Mouse (Mus musculus) midbrain, embryonic 10.5 days (tissue): Measurements from ENCODE around the gene Ankrd9. TPM values are rescaled to one million over a fixed set of nuclear protein-coding genes. Genes with fewer than 3 reads are reported as not detected.

Source experiments
- DNase-seq: peaks from one replicate; pipeline ENCODE4 v3.0.0-alpha.2; 2017; ENCODE audit warnings: low spot score
- H3K27ac ChIP-seq: fragments of 300-500 bp; sonication (generic); replicated peaks from 2 replicates; pipeline ENCODE4 v1.5.1; 2016; ENCODE audit warnings: mild to moderate bottlenecking
- H3K27me3 ChIP-seq: fragments of 300-500 bp; sonication (generic); 2 replicates; pipeline ENCODE4 v1.6.1; 2016; ENCODE audit warnings: low read depth, mild to moderate bottlenecking; ENCODE audit not compliant: poor library complexity, severe bottlenecking
- H3K36me3 ChIP-seq: fragments of 300-500 bp; sonication (generic); 2 replicates; pipeline ENCODE4 v1.6.1; 2016; ENCODE audit warnings: mild to moderate bottlenecking, moderate library complexity
- H3K4me1 ChIP-seq: fragments of 300-500 bp; sonication (generic); 2 replicates; pipeline ENCODE4 v1.6.1; 2016
- H3K4me3 ChIP-seq: fragments of 300-500 bp; sonication (generic); 2 replicates; pipeline ENCODE4 v1.5.1; 2016; ENCODE audit warnings: mild to moderate bottlenecking, moderate library complexity
- H3K9me3 ChIP-seq: fragments of 300-500 bp; sonication (generic); replicated peaks from 2 replicates; pipeline ENCODE4 v1.6.1; 2016; ENCODE audit warnings: mild to moderate bottlenecking
- WGBS: fragments of 180-500 bp; shearing (Covaris S2); methylation state at CpG from one replicate; pipeline ENCODE4 v1.1.7; 2016; 5-methylcytosine and 5-hydroxymethylcytosine counted together
- polyA plus RNA-seq: library from polyadenylated mRNA; unstranded; fragments of >200 nt; fragmentation: Nextera tagmentation; extraction: Ambion mirVana; gene quantifications from 2 replicates; pipeline ENCODE4 v1.2.1, GENCODE M21; 2016

Gene Ankrd9
- polyA plus RNA-seq, 1 experiment from 2014 or later: 19.4 TPM

GRCm38 (mm10) chr12:111004142-111004541, 25.3 kb upstream of the Ankrd9 start:
- Histone ChIP-seq H3K4me3 (no peak overlapping the region), H3K4me1 (peaks cover 26% of the 10 kb centered on the region), H3K9me3 (no peaks in the 10 kb centered on the region), H3K27ac (no peak overlapping the region), H3K27me3 (no peaks in the 10 kb centered on the region), H3K36me3 (no peaks in the 10 kb centered on the region)
- WGBS: 83% methylated on average over 9 of the region's 9 CpGs
- no peak for DNase-seq

GRCm38 (mm10) chr12:111000956-111001355, 22.1 kb upstream of the Ankrd9 start:
- H3K9me3 ChIP-seq: peaks cover 6% of the 10 kb centered on the region
- no peaks in the 10 kb centered on the region for H3K4me1 ChIP-seq
- H3K36me3 ChIP-seq: no peaks in the 10 kb centered on the region
- no peak overlapping the region for H3K4me3 ChIP-seq
- no peaks in the 10 kb centered on the region for H3K27me3 ChIP-seq
- 95% methylated on average over 7 of the region's 7 CpGs for WGBS
- DNase-seq: no peak
- H3K27ac ChIP-seq: no peak overlapping the region

- Histone ChIP-seq H3K36me3 (no peaks in the 10 kb centered on the region), H3K4me3 (no peak overlapping the region), H3K27me3 (no peaks in the 10 kb centered on the region), H3K9me3 (peaks cover 6% of the 10 kb centered on the region), H3K27ac (no peak overlapping the region), H3K4me1 (0 out of 2 replicates have a peak, but pooled peaks cover under 1% of the 10 kb centered on the region)
- DNase-seq: no peak
- WGBS: 72% methylated on average over 2 of the region's 2 CpGs
Observed at GRCm38 (mm10) chr12:110999820-111000219, 21.0 kb upstream of the Ankrd9 start.

GRCm38 (mm10) chr12:110998092-110998491, 19.3 kb upstream of the Ankrd9 start:
- DNase-seq: no peak
- Histone ChIP-seq H3K36me3 (no peaks in the 10 kb centered on the region), H3K27me3 (no peaks in the 10 kb centered on the region), H3K27ac (no peak overlapping the region), H3K4me1 (peaks cover 7% of the 10 kb centered on the region; the same call in 1 of the 2 replicates), H3K4me3 (no peak overlapping the region), H3K9me3 (peaks cover 6% of the 10 kb centered on the region)
- 97% methylated on average over 11 of the region's 11 CpGs for WGBS

GRCm38 (mm10) chr12:110994666-110995065, 15.8 kb upstream of the Ankrd9 start:
- no peak overlapping the region for H3K27ac ChIP-seq
- no peaks in the 10 kb centered on the region for H3K27me3 ChIP-seq
- H3K36me3 ChIP-seq: no peaks in the 10 kb centered on the region
- peaks cover 6% of the 10 kb centered on the region for H3K9me3 ChIP-seq
- DNase-seq: no peak
- no peak overlapping the region for H3K4me3 ChIP-seq
- WGBS: 45% methylated on average over 12 of the region's 12 CpGs
- H3K4me1 ChIP-seq: peaks cover 28% of the 10 kb centered on the region

- H3K27me3 ChIP-seq: no peaks in the 10 kb centered on the region
- H3K36me3 ChIP-seq: no peaks in the 10 kb centered on the region
- no peak overlapping the region for H3K27ac ChIP-seq
- H3K9me3 ChIP-seq: peaks cover 6% of the 10 kb centered on the region
- no peak for DNase-seq
- H3K4me1 ChIP-seq: peaks cover 28% of the 10 kb centered on the region
- 94% methylated on average over 3 of the region's 3 CpGs for WGBS
- no peak overlapping the region for H3K4me3 ChIP-seq
Observed at GRCm38 (mm10) chr12:110993226-110993625, 14.4 kb upstream of the Ankrd9 start.

GRCm38 (mm10) chr12:110992771-110993170, 13.9 kb upstream of the Ankrd9 start:
- Histone ChIP-seq H3K27me3 (no peaks in the 10 kb centered on the region), H3K4me1 (peaks cover 28% of the 10 kb centered on the region), H3K9me3 (peaks cover 2% of the 10 kb centered on the region; the same call in 1 of the 2 replicates), H3K4me3 (peak overlapping the region; percentile 56), H3K27ac (peak overlapping the region; percentile 85), H3K36me3 (no peaks in the 10 kb centered on the region)
- 82% methylated on average over 12 of the region's 12 CpGs for WGBS
- no peak for DNase-seq

GRCm38 (mm10) chr12:110992128-110992553, 13.3 kb upstream of the Ankrd9 start:
- H3K36me3 ChIP-seq: no peaks in the 10 kb centered on the region
- DNase-seq: peak; percentile 93
- WGBS: 0% methylated on average over 24 of the region's 24 CpGs
- no peaks in the 10 kb centered on the region for H3K9me3 ChIP-seq
- no peaks in the 10 kb centered on the region for H3K27me3 ChIP-seq
- H3K4me3 ChIP-seq: peak overlapping the region; percentile 56
- H3K4me1 ChIP-seq: peaks cover 28% of the 10 kb centered on the region
- H3K27ac ChIP-seq: peak overlapping the region; percentile 85

- H3K9me3 ChIP-seq: no peaks in the 10 kb centered on the region
- peak; percentile 89 for DNase-seq
- no peaks in the 10 kb centered on the region for H3K36me3 ChIP-seq
- H3K4me3 ChIP-seq: peak overlapping the region; percentile 56
- WGBS: 2% methylated on average over 23 of the region's 23 CpGs
- peak overlapping the region; percentile 85 for H3K27ac ChIP-seq
- H3K4me1 ChIP-seq: peaks cover 28% of the 10 kb centered on the region
- no peaks in the 10 kb centered on the region for H3K27me3 ChIP-seq
Observed at GRCm38 (mm10) chr12:110991361-110992127, 12.7 kb upstream of the Ankrd9 start.

- no peak overlapping the region for H3K27ac ChIP-seq
- no peak for DNase-seq
- H3K27me3 ChIP-seq: no peaks in the 10 kb centered on the region
- H3K9me3 ChIP-seq: no peaks in the 10 kb centered on the region
- H3K36me3 ChIP-seq: no peaks in the 10 kb centered on the region
- WGBS: 94% methylated on average over 7 of the region's 7 CpGs
- no peak overlapping the region for H3K4me3 ChIP-seq
- H3K4me1 ChIP-seq: peaks cover 28% of the 10 kb centered on the region
Observed at GRCm38 (mm10) chr12:110990500-110990899, 11.7 kb upstream of the Ankrd9 start.

- Histone ChIP-seq H3K4me1 (peaks cover 28% of the 10 kb centered on the region), H3K9me3 (no peaks in the 10 kb centered on the region), H3K27ac (no peak overlapping the region), H3K27me3 (no peaks in the 10 kb centered on the region), H3K36me3 (no peaks in the 10 kb centered on the region), H3K4me3 (no peak overlapping the region)
- no peak for DNase-seq
- WGBS: 94% methylated on average over 3 of the region's 3 CpGs
Observed at GRCm38 (mm10) chr12:110989409-110989808, 10.6 kb upstream of the Ankrd9 start.

GRCm38 (mm10) chr12:110986536-110987425, 7.9 kb upstream of the Ankrd9 start:
- DNase-seq: no peak
- no peak overlapping the region for H3K27ac ChIP-seq
- no peak overlapping the region for H3K4me3 ChIP-seq
- H3K4me1 ChIP-seq: peaks cover 14% of the 10 kb centered on the region
- 87% methylated on average over 11 of the region's 11 CpGs for WGBS
- H3K9me3 ChIP-seq: no peaks in the 10 kb centered on the region
- no peaks in the 10 kb centered on the region for H3K27me3 ChIP-seq
- no peaks in the 10 kb centered on the region for H3K36me3 ChIP-seq
